Mouse (Mus musculus) liver, postnatal 0 days (tissue): ENCODE results near the gene Vsnl1.

Experiments used
- CTCF ChIP-seq: sonication (generic); IDR thresholded peaks from 2 replicates; pipeline ENCODE4 v1.5.1; 2016; ENCODE audit warnings: antibody characterized with exemption, low read depth
- EP300 ChIP-seq: IDR thresholded peaks from 2 replicates; pipeline ENCODE4 v1.6.1; 2016; ENCODE audit warnings: antibody characterized with exemption, low read depth, mild to moderate bottlenecking

- TF ChIP-seq EP300, result no peak
- TF ChIP-seq CTCF, result no peak
Observed at GRCm38 (mm10) chr12:11397029-11397428, 39.4 kb downstream of the Vsnl1 start.
